Mouse (Mus musculus) 3134 (cell line): ENCODE measurements around the gene Mettl18.

Source experiments
- DNase-seq: peaks from one replicate; pipeline ENCODE4 v3.0.0-alpha.2; 2011; ENCODE audit warnings: low spot score; ENCODE audit not compliant: insufficient read length; ENCODE audit errors: extremely low read depth

Mettl18 gene

DNA sequence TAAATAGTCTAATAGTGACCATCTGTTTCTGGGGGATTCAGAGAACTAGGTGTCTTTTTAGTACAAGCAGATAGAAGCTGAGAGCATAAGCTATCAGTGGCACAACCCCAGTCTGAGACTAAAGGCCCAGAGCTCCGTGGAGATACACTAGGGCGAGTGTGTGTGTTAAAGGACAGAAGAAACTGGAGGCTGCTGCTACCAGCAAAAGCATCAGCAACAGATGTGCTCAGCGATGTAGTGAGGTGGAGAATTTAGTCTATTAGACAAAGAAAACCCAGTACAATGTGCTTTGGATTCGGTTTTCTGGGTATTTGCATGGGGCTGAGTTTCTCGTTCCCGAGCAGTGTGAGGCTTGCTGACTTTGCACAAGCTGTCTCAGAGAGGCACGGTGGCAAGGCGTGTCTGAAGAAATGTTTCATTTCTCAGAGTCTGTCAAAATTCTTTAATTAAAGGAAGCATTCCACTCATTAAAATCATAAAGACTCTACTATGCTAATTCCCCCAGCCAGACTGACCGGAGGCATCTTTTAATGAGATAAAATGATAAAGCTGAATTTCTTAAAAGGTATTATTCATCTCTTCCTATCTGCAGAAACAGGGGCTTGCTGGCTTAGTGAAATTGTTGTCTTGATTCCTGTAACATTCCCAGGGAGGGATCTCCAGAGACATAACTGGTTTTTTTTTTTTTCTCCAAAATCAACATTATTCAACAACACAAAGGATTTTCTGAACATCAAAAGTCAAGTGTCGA, 45.9 kb downstream of the Mettl18 start:
- DNase-seq = no peak

DNA sequence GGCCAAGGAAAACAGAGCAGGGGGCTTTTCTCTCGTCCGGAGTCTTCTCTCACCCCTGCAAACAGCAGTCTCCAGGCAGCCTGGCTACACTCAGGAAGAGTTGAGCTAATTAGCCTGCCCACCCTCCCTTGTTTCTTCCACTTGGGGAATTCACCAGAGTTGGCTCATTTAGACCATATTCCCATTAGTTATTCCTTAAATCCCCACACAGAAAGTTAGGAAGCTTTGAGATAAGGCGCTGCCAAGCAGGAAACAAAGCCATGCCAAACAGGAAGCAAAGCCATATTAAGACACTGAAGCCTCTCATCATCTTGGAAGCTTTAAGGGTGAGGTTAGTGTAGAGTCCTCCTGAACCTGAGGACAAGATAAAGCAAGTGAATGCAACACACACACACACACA, 48.9 kb downstream of the Mettl18 start:
- DNase-seq = no peak
